Mouse (Mus musculus): ENCODE data around the gene Ms4a5. TPM values are rescaled to one million over a fixed set of nuclear protein-coding genes. Genes with fewer than 3 reads are reported as not detected.

The Ms4a5 gene
- polyA plus RNA-seq, 1 experiment from 2014 or later = not detected

Other genes with a start within 250 kb of the Ms4a5 start
- gene Ms4a8a, start 202.8 kb downstream of the Ms4a5 start, polyA plus RNA-seq (2015; fragmentation: Nextera tagmentation; extraction: Ambion mirVana) = not detected in 2 replicates
- not detected in 2 replicates for gene 1700017D01Rik, start 153.0 kb downstream of the Ms4a5 start, polyA plus RNA-seq (2015; fragmentation: Nextera tagmentation; extraction: Ambion mirVana)
- gene 1700025F22Rik, start 118.6 kb downstream of the Ms4a5 start, polyA plus RNA-seq (2015; fragmentation: Nextera tagmentation; extraction: Ambion mirVana) = not detected in 2 replicates
- not detected in 2 replicates for gene Ms4a13, start 87.1 kb downstream of the Ms4a5 start, polyA plus RNA-seq (2015; fragmentation: Nextera tagmentation; extraction: Ambion mirVana)
- gene Ms4a12, start 51.4 kb downstream of the Ms4a5 start, polyA plus RNA-seq (2015; fragmentation: Nextera tagmentation; extraction: Ambion mirVana) = not detected in 2 replicates
- not detected in 2 replicates for gene Ms4a1, start 17.6 kb downstream of the Ms4a5 start, polyA plus RNA-seq (2015; fragmentation: Nextera tagmentation; extraction: Ambion mirVana)
- 0.08 TPM in 1 of 2 replicates, not detected in the other for gene Ms4a14, start 30.6 kb upstream of the Ms4a5 start, polyA plus RNA-seq (2015; fragmentation: Nextera tagmentation; extraction: Ambion mirVana)
- 3.9 and 4.3 TPM in 2 replicates for gene Ms4a7, start 52.3 kb upstream of the Ms4a5 start, polyA plus RNA-seq (2015; fragmentation: Nextera tagmentation; extraction: Ambion mirVana)
- gene Ms4a4a, start 91.7 kb upstream of the Ms4a5 start, polyA plus RNA-seq (2015; fragmentation: Nextera tagmentation; extraction: Ambion mirVana) = 3.2 and 3.6 TPM in 2 replicates
- gene Ms4a4c, start 120.9 kb upstream of the Ms4a5 start, polyA plus RNA-seq (2015; fragmentation: Nextera tagmentation; extraction: Ambion mirVana) = 0.11 and 0.59 TPM in 2 replicates
- not detected in 2 replicates for gene Ms4a4b, start 159.7 kb upstream of the Ms4a5 start, polyA plus RNA-seq (2015; fragmentation: Nextera tagmentation; extraction: Ambion mirVana)
- gene Ms4a6c, start 185.5 kb upstream of the Ms4a5 start, polyA plus RNA-seq (2015; fragmentation: Nextera tagmentation; extraction: Ambion mirVana) = 2.9 and 3.3 TPM in 2 replicates
- not detected in 2 replicates for gene Gm8369, start 202.1 kb upstream of the Ms4a5 start, polyA plus RNA-seq (2015; fragmentation: Nextera tagmentation; extraction: Ambion mirVana)
- gene Ms4a6b, start 232.6 kb upstream of the Ms4a5 start, polyA plus RNA-seq (2015; fragmentation: Nextera tagmentation; extraction: Ambion mirVana) = 3.7 and 3.8 TPM in 2 replicates

Measured in neural tube, embryonic 13.5 days (tissue).